Mouse (Mus musculus) urinary bladder, adult 2 months (tissue): ENCODE measurements around the gene Dcp1b. TPM values are rescaled to one million over a fixed set of nuclear protein-coding genes. Genes with fewer than 3 reads are reported as not detected.

Experiments
- DNase-seq: peaks from one replicate; pipeline ENCODE4 v3.0.0; 2022; ENCODE audit warnings: low spot score
- polyA plus RNA-seq: library from polyadenylated mRNA; depleted of rRNA; stranded (reverse); fragments of >200 nt; gene quantifications from 2 replicates; pipeline ENCODE4 v1.2.3, GENCODE M21; 2012; rRNA removed

Dcp1b gene
- 18.9 TPM in 2 replicates for polyA plus RNA-seq

GRCm38 (mm10) chr6:119175078-119175853, at the start of gene Dcp1b:
Dcp1b (plus strand) TSS chr6:119175253.
- DNase-seq, result peak; percentile 82

GRCm38 (mm10) chr6:119126991-119127390, 48.1 kb upstream of the Dcp1b start:
- no peak for DNase-seq

- no peak for DNase-seq
Measured at GRCm38 (mm10) chr6:119128076-119128475, 47.0 kb upstream of the Dcp1b start.

- no peak for DNase-seq
Measured at GRCm38 (mm10) chr6:119128521-119128920, 46.5 kb upstream of the Dcp1b start.

GRCm38 (mm10) chr6:119129664-119130063, 45.4 kb upstream of the Dcp1b start:
- DNase-seq, result no peak

GRCm38 (mm10) chr6:119132111-119132735, 42.8 kb upstream of the Dcp1b start:
- DNase-seq, result no peak

GRCm38 (mm10) chr6:119132863-119133262, 42.2 kb upstream of the Dcp1b start:
- no peak for DNase-seq

- no peak for DNase-seq
Measured at GRCm38 (mm10) chr6:119137768-119138167, 37.3 kb upstream of the Dcp1b start.

GRCm38 (mm10) chr6:119139561-119139960, 35.5 kb upstream of the Dcp1b start:
- no peak for DNase-seq

- no peak for DNase-seq
Measured at GRCm38 (mm10) chr6:119145109-119145508, 29.9 kb upstream of the Dcp1b start.

- DNase-seq, result no peak
Measured at GRCm38 (mm10) chr6:119165677-119166076, 9.4 kb upstream of the Dcp1b start.

GRCm38 (mm10) chr6:119174307-119175074, 562 bp upstream of the Dcp1b start:
- no peak for DNase-seq

- DNase-seq, result no peak
Measured at GRCm38 (mm10) chr6:119176103-119176502, 1.1 kb downstream of the Dcp1b start.

GRCm38 (mm10) chr6:119177101-119177500, 2.0 kb downstream of the Dcp1b start:
- no peak for DNase-seq

GRCm38 (mm10) chr6:119180188-119180587, 5.1 kb downstream of the Dcp1b start:
- no peak for DNase-seq

- no peak for DNase-seq
Measured at GRCm38 (mm10) chr6:119182211-119182610, 7.2 kb downstream of the Dcp1b start.

- no peak for DNase-seq
Measured at GRCm38 (mm10) chr6:119183781-119184180, 8.7 kb downstream of the Dcp1b start.

- DNase-seq, result no peak
Measured at GRCm38 (mm10) chr6:119186658-119187057, 11.6 kb downstream of the Dcp1b start.

GRCm38 (mm10) chr6:119187631-119188030, 12.6 kb downstream of the Dcp1b start:
- DNase-seq, result no peak

GRCm38 (mm10) chr6:119191478-119191877, 16.4 kb downstream of the Dcp1b start:
- no peak for DNase-seq

- no peak for DNase-seq
Measured at GRCm38 (mm10) chr6:119193571-119194154, 18.6 kb downstream of the Dcp1b start.

GRCm38 (mm10) chr6:119194161-119194560, 19.1 kb downstream of the Dcp1b start:
- no peak for DNase-seq
